Mouse (Mus musculus) MN1 (cell line): Measurements from ENCODE around the gene Htr6.

Experiments used
- DNase-seq: peaks from one replicate; pipeline ENCODE4 v3.0.0-alpha.2; 2016; ENCODE audit warnings: low spot score

The Htr6 gene

DNA sequence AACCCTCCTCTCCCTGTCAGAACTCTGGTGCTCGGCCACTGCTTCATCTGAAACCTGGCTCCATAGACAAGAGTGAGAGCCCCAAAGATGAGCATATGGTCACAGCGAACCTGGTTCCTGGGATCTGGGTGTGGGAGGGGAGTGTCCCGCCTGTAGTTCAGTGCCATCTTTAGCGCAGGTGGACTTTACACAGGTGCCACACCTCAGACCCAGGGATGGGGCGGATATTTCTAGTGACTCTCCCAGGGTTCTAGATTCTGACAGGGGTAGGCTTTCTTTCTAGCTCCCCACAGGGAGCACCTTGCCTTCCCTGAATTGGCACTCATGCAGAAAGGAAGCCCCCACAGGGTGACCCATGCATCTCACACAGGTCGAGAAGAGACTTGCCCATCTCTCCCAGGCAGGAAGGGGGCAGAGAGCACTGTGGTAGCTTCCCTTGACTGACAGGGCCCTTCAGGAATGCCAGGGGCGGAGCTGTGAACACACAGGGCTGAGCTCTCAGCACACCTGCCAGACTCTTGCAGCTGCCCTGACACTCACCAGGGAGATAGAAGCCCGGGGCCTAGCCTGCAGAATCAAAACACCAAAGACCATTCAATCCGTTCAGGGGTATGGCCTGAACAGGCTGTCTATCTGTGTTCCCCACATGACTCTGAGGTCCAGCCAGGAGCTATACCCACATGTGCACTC lies 13.8 kb upstream of the Htr6 start:
- peak; percentile 39 for DNase-seq

DNA sequence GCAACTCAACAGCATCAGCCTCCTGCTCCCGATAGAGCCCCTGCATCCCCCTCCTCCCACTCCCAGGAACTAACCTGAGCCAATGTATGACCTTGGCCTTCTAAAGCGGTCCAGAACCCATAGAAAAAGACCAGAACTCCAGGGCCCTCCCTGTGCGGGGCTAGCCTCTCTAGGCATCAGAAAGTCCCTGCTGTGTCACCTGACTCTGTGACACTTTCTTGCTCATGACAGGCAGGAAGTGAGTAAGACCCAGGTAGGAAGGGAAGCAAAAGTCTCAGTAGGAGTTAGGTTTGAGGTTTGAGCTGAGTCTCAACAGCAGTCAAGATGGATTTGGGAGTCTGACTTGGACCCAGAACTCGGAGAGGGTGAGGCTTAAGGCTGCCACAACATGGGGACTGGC lies 11.6 kb upstream of the Htr6 start:
- no peak for DNase-seq

DNA sequence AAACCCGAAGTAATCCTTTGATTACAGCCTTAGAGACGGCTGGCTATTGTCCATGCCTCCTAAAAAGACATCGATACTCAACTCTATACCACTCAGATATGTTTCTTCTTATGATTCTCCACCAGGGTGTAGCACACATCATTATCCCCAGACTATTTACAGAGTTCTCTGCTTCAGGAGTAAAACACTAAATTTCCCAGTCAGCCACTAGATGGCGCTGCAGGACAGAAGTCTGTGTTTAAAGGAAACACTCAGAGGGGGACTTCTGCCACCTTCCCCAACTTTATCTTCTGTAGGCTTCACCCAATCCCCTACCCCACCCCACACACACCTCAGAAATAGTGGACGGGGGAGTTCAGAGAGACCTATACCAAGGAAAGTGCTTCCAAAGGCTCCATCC lies 10.7 kb upstream of the Htr6 start:
- peak; percentile 93 for DNase-seq

DNA sequence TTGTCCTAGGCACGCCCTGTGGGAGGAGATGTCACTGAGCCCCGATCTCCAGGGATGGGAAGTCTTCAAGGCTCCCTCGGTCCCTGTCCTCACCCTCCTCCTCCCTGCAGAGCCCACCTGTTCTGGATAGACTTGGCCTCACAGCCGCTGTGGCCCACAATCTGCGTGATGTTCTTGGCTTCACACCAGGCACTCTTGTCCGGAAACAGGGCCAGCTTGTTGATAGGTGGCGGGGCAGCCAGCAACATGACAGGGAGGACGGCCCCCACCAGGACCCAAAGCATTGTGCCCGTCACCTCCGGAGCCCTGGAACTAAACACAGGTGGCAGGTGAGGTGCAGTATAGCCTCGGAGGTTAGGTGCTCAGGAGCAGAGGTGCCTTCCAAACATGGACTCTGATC lies 10.0 kb upstream of the Htr6 start:
- no peak for DNase-seq

GRCm38 (mm10) chr4:139082790-139083564 lies 7.6 kb upstream of the Htr6 start:
- DNase-seq, result peak; percentile 83

- DNase-seq, result no peak
Measured at GRCm38 (mm10) chr4:139081270-139081931, 6.0 kb upstream of the Htr6 start.

GRCm38 (mm10) chr4:139080259-139080658 lies 4.9 kb upstream of the Htr6 start:
- no peak for DNase-seq

GRCm38 (mm10) chr4:139079439-139079838 lies 4.1 kb upstream of the Htr6 start:
- no peak for DNase-seq

- peak; percentile 66 for DNase-seq
Measured at GRCm38 (mm10) chr4:139078726-139079125, 3.4 kb upstream of the Htr6 start.

- no peak for DNase-seq
Measured at GRCm38 (mm10) chr4:139078313-139078712, 2.9 kb upstream of the Htr6 start.

GRCm38 (mm10) chr4:139075915-139076314 lies 545 bp upstream of the Htr6 start:
- peak; percentile 63 for DNase-seq

DNA sequence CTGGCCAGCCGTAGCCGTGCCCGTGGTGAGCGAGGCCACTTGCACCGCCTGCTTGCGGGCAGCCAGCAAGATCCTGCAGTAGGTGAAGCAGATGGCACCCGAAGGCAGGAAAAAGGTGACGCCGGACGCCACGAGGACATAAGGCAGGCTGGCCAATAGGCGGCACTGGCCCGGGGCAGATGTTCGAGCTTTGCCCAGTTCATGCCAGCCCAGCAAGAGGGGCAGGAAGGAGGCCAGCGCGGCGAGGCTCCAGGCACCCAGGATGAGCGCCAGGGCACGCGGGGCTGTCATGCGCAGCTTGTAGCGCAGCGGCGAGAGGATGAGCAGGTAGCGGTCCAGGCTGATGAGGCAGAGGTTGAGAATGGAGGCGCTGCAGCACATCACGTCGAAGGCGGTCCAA lies 1.3 kb downstream of the Htr6 start:
- no peak for DNase-seq

- DNase-seq, result no peak
Measured at GRCm38 (mm10) chr4:139068287-139068686, 7.1 kb downstream of the Htr6 start.

DNA sequence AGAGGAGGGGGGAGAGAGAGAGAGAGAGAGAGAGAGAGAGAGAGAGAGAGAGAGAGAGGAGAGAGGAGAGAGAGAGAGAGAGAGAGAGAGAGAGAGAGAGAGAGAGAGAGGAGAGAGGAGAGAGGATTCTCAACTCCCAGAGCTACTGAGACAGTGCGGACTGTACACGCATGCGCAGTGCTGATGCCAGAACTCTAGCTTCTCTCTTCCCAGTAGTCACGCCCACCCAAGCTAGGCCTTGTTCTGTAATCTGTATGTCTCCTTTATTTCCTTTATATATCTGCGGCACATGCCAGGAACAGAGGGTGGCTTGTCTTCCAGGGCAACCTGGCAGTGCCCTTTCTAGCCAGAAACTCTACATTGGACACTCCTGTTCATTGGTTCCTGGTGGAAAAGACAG lies 10.5 kb downstream of the Htr6 start:
- no peak for DNase-seq

- DNase-seq, result no peak
Measured at GRCm38 (mm10) chr4:139059569-139059968, 15.8 kb downstream of the Htr6 start.

GRCm38 (mm10) chr4:139058029-139058428 lies 17.3 kb downstream of the Htr6 start:
- no peak for DNase-seq

- DNase-seq, result no peak
Measured at GRCm38 (mm10) chr4:139057291-139057690, 18.1 kb downstream of the Htr6 start.

- DNase-seq, result no peak
Measured at GRCm38 (mm10) chr4:139055744-139056143, 19.6 kb downstream of the Htr6 start.

- peak; percentile 83 for DNase-seq
Measured at GRCm38 (mm10) chr4:139055336-139055735, 20.0 kb downstream of the Htr6 start.

- peak; percentile 74 for DNase-seq
Measured at GRCm38 (mm10) chr4:139054300-139054923, 21.0 kb downstream of the Htr6 start.

DNA sequence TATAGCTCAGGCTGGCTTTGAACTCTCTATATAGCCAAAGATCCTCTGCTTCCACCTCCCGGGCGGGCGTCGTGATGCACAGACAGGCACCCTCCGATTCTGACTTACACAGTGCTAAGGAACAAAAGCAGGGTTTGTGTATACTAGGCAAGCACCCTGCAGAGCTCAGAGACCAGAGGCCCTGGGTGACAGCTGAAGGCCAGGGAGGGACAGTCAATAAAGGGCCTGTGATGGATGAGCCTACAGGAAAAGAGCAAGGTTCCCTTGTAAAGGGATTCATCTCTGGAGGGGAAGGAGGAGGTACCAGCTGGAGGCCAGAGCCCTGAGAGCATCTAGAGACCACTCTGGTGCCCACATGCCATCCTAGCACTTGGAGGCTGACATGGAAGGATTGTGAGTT lies 22.0 kb downstream of the Htr6 start:
- no peak for DNase-seq

DNA sequence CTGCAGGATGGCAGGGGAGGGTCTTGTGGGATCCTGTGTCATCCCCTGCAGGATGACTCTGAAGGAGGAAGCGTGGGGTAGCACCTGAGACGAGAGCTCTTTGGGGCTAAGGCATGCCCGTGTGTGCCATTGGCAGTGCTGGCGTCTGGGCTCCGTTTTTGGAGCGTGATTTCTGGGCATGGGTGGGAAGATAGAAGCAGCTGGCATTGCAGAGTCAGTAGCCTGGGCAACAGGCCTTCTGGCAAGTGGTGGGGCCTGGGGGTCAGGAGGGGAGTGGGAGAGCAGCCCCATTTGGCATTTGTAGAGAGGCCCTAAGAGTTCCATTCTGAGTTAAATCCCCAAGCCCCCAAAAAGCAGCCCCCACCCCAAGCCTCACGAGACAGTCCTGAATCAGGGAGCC lies 22.6 kb downstream of the Htr6 start:
- no peak for DNase-seq

DNA sequence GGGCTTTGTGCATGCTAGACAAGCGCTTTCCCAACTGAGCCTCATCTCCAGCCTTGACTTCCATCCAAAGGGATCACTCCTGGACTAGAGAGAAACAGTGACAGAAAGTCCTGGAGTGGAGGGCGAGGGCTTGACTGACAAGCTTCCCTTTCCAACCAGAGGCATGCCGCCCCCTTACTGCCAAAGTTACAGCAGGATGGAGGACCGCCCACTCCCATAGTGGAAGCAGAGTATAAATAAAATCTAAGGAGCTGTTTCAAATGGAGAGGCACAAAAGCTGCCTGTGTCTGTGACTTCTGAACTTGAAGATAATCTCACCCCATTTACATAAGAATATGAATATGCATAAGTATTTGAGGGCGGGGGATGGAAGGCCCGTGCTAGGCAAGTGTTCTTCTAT lies 26.9 kb downstream of the Htr6 start:
- no peak for DNase-seq
